Mouse (Mus musculus) hindbrain, embryonic 16.5 days (tissue): ENCODE data around the gene Cluap1. TPM values are rescaled to one million over a fixed set of nuclear protein-coding genes. Genes with fewer than 3 reads are reported as not detected.

Source experiments
- ATAC-seq: fragments of 200-750 bp; cut with Nextera tagmentation; 2 replicates; pipeline ENCODE4 v1.8.0; 2017; ENCODE audit warnings: moderate TSS enrichment, moderate library complexity
- H3K27ac ChIP-seq: fragments of 300-500 bp; sonication (generic); 2 replicates; pipeline ENCODE4 v1.5.1; 2014; ENCODE audit warnings: low read depth, mild to moderate bottlenecking, control low read depth, low read length, moderate library complexity
- H3K27me3 ChIP-seq: fragments of 300-500 bp; sonication (generic); replicated peaks from 2 replicates; pipeline ENCODE4 v1.6.1; 2014; ENCODE audit warnings: low read length; ENCODE audit not compliant: control insufficient read depth, insufficient read depth
- H3K36me3 ChIP-seq: fragments of 300-500 bp; sonication (generic); 2 replicates; pipeline ENCODE4 v1.6.1; 2014; ENCODE audit warnings: mild to moderate bottlenecking, low read length, moderate library complexity, mixed read lengths; ENCODE audit not compliant: control insufficient read depth, insufficient read depth
- H3K4me1 ChIP-seq: fragments of 300-500 bp; sonication (generic); 2 replicates; pipeline ENCODE4 v1.6.1; 2014; ENCODE audit warnings: low read depth, low read length; ENCODE audit not compliant: control insufficient read depth, insufficient read depth
- H3K4me2 ChIP-seq: fragments of 300-500 bp; sonication (generic); 2 replicates; pipeline ENCODE4 v1.6.1; 2014; ENCODE audit warnings: mild to moderate bottlenecking, low read length, control low read depth, moderate library complexity
- H3K4me3 ChIP-seq: fragments of 300-500 bp; sonication (generic); 2 replicates; pipeline ENCODE4 v1.5.1; 2014; ENCODE audit warnings: mild to moderate bottlenecking, low read length, control low read depth, moderate library complexity
- H3K9ac ChIP-seq: fragments of 300-500 bp; sonication (generic); 2 replicates; pipeline ENCODE4 v1.6.1; 2014; ENCODE audit warnings: low read depth, mild to moderate bottlenecking, control low read depth, low read length, moderate library complexity
- H3K9me3 ChIP-seq: fragments of 300-500 bp; sonication (generic); 2 replicates; pipeline ENCODE4 v1.6.1; 2014; ENCODE audit warnings: mild to moderate bottlenecking, low read length, moderate library complexity; ENCODE audit not compliant: control insufficient read depth
- WGBS: fragments of 180-500 bp; shearing (Covaris S2); extraction: QIAGEN DNeasy Blood & Tissue Kit; methylation state at CpG from one replicate; pipeline ENCODE4 v1.1.7; 2014; 5-methylcytosine and 5-hydroxymethylcytosine counted together
- polyA plus RNA-seq: library from polyadenylated mRNA; unstranded; fragments of >200 nt; fragmentation: Nextera tagmentation; extraction: Ambion mirVana; gene quantifications from 2 replicates; pipeline ENCODE4 v1.2.1, GENCODE M21; 2015

Gene Cluap1
- 37.0 and 42.3 TPM in 2 replicates for polyA plus RNA-seq

GRCm38 (mm10) chr16:3908537-3909111 lies at the start of gene Cluap1, which contains the start of gene 1700037C18Rik:
Cluap1 (plus strand) TSS chr16:3908801.
1700037C18Rik (minus strand) TSS chr16:3908689.
- ATAC-seq: peak; percentile 97

GRCm38 (mm10) chr16:3859254-3859653 lies 49.3 kb upstream of the Cluap1 start:
- H3K27me3 ChIP-seq: no peaks in the 10 kb centered on the region
- H3K9ac ChIP-seq: no peak overlapping the region
- H3K27ac ChIP-seq: no peak overlapping the region
- no peaks in the 10 kb centered on the region for H3K4me1 ChIP-seq
- whole genome bisulfite sequencing: 90% methylated on average over 4 of the region's 4 CpGs
- no peaks in the 10 kb centered on the region for H3K9me3 ChIP-seq
- H3K4me2 ChIP-seq: no peak overlapping the region
- no peak for ATAC-seq
- no peak overlapping the region for H3K4me3 ChIP-seq
- H3K36me3 ChIP-seq: peaks cover 7% of the 10 kb centered on the region; the same call in 1 of the 2 replicates

More at GRCm38 (mm10) chr16:3908537-3909111, at the start of gene Cluap1, which contains the start of gene 1700037C18Rik:
- under 1% methylated on average over 33 of the region's 33 CpGs for WGBS
- peaks cover 32% of the 10 kb centered on the region for H3K36me3 ChIP-seq
- peak within 1 kb of the TSS; percentile 78 for H3K9ac ChIP-seq
- peak within 1 kb of the TSS; percentile 58 for H3K4me2 ChIP-seq
- H3K4me1 ChIP-seq: peaks cover 17% of the 10 kb centered on the region
- H3K9me3 ChIP-seq: no peaks in the 10 kb centered on the region
- peak within 1 kb of the TSS; percentile 82 for H3K27ac ChIP-seq
- peak within 1 kb of the TSS; percentile 67 for H3K4me3 ChIP-seq
- H3K27me3 ChIP-seq: no peaks in the 10 kb centered on the region

- no peak; the same call in 1 of the 2 replicates for ATAC-seq
- 1% methylated on average over 16 of the region's 16 CpGs for WGBS
- H3K4me3 ChIP-seq: peak overlapping the region; percentile 58
- H3K9me3 ChIP-seq: no peaks in the 10 kb centered on the region
- H3K9ac ChIP-seq: peak overlapping the region; percentile 67
- peaks cover 9% of the 10 kb centered on the region for H3K4me1 ChIP-seq
- no peaks in the 10 kb centered on the region for H3K27me3 ChIP-seq
- peak overlapping the region; percentile 21; the same call in 1 of the 2 replicates for H3K27ac ChIP-seq
- 0 out of 2 replicates have a peak, but pooled peaks cover 3% of the 10 kb centered on the region for H3K36me3 ChIP-seq
- peak overlapping the region; percentile 78 for H3K4me2 ChIP-seq
Observed at GRCm38 (mm10) chr16:3871815-3872214, 36.8 kb upstream of the Cluap1 start.

- peak within 1 kb of the TSS; percentile 67 for H3K9ac ChIP-seq
- peak; percentile 98 for ATAC-seq
- peak within 1 kb of the TSS; percentile 78 for H3K4me2 ChIP-seq
- H3K4me1 ChIP-seq: peaks cover 9% of the 10 kb centered on the region
- WGBS: 5% methylated on average over 47 of the region's 47 CpGs
- H3K4me3 ChIP-seq: peak within 1 kb of the TSS; percentile 58
- 0 out of 2 replicates have a peak, but pooled peaks cover 3% of the 10 kb centered on the region for H3K36me3 ChIP-seq
- peak within 1 kb of the TSS; percentile 52; the same call in 1 of the 2 replicates for H3K27ac ChIP-seq
- H3K27me3 ChIP-seq: no peaks in the 10 kb centered on the region
- no peaks in the 10 kb centered on the region for H3K9me3 ChIP-seq
Observed at GRCm38 (mm10) chr16:3872216-3873047, 36.2 kb upstream of the Cluap1 start, which contains the start of gene Naa60. Naa60 (plus strand) TSS chr16:3872375.

GRCm38 (mm10) chr16:3876346-3876745 lies 32.3 kb upstream of the Cluap1 start:
- WGBS: 94% methylated on average over 4 of the region's 4 CpGs
- H3K4me1 ChIP-seq: peaks cover 9% of the 10 kb centered on the region
- H3K27me3 ChIP-seq: no peaks in the 10 kb centered on the region
- H3K4me3 ChIP-seq: no peak overlapping the region
- ATAC-seq: no peak
- H3K9ac ChIP-seq: no peak overlapping the region
- H3K27ac ChIP-seq: no peak overlapping the region
- H3K9me3 ChIP-seq: no peaks in the 10 kb centered on the region
- H3K36me3 ChIP-seq: peaks cover 10% of the 10 kb centered on the region; the same call in 1 of the 2 replicates
- no peak overlapping the region for H3K4me2 ChIP-seq

GRCm38 (mm10) chr16:3884201-3885064 lies 24.2 kb upstream of the Cluap1 start, which contains the start of the genes Zfp597 and Gm20695:
Zfp597 (minus strand) TSS chr16:3884561.
Gm20695 (plus strand) TSS chr16:3884648.
- WGBS: under 1% methylated on average over 68 of the region's 88 CpGs
- H3K36me3 ChIP-seq: 0 out of 2 replicates have a peak, but pooled peaks cover 2% of the 10 kb centered on the region
- peak within 1 kb of the TSS; percentile 97 for H3K27ac ChIP-seq
- no peaks in the 10 kb centered on the region for H3K9me3 ChIP-seq
- peaks cover 13% of the 10 kb centered on the region for H3K4me1 ChIP-seq
- peak within 1 kb of the TSS; percentile 72 for H3K4me2 ChIP-seq
- peak within 1 kb of the TSS; percentile 88 for H3K4me3 ChIP-seq
- H3K9ac ChIP-seq: peak within 1 kb of the TSS; percentile 93
- H3K27me3 ChIP-seq: no peaks in the 10 kb centered on the region
- peak; percentile 98 for ATAC-seq

GRCm38 (mm10) chr16:3885065-3885670 lies 23.4 kb upstream of the Cluap1 start:
- H3K27ac ChIP-seq: peak overlapping the region; percentile 97
- 6% methylated on average over 10 of the region's 10 CpGs for WGBS
- H3K9ac ChIP-seq: peak overlapping the region; percentile 93
- peak overlapping the region; percentile 88 for H3K4me3 ChIP-seq
- no peaks in the 10 kb centered on the region for H3K27me3 ChIP-seq
- no peak; the same call in 1 of the 2 replicates for ATAC-seq
- peak overlapping the region; percentile 72 for H3K4me2 ChIP-seq
- H3K36me3 ChIP-seq: no peaks in the 10 kb centered on the region
- H3K9me3 ChIP-seq: no peaks in the 10 kb centered on the region
- H3K4me1 ChIP-seq: peaks cover 13% of the 10 kb centered on the region

- no peak for ATAC-seq
- H3K9me3 ChIP-seq: no peaks in the 10 kb centered on the region
- H3K4me2 ChIP-seq: no peak overlapping the region
- 95% methylated on average over 14 of the region's 14 CpGs for WGBS
- H3K9ac ChIP-seq: no peak overlapping the region
- H3K4me3 ChIP-seq: no peak overlapping the region
- no peaks in the 10 kb centered on the region for H3K4me1 ChIP-seq
- no peaks in the 10 kb centered on the region for H3K27me3 ChIP-seq
- no peaks in the 10 kb centered on the region; the same call in 1 of the 2 replicates for H3K36me3 ChIP-seq
- H3K27ac ChIP-seq: no peak overlapping the region
Observed at GRCm38 (mm10) chr16:3891621-3892295, 16.8 kb upstream of the Cluap1 start.
